In the genomic region with DNA sequence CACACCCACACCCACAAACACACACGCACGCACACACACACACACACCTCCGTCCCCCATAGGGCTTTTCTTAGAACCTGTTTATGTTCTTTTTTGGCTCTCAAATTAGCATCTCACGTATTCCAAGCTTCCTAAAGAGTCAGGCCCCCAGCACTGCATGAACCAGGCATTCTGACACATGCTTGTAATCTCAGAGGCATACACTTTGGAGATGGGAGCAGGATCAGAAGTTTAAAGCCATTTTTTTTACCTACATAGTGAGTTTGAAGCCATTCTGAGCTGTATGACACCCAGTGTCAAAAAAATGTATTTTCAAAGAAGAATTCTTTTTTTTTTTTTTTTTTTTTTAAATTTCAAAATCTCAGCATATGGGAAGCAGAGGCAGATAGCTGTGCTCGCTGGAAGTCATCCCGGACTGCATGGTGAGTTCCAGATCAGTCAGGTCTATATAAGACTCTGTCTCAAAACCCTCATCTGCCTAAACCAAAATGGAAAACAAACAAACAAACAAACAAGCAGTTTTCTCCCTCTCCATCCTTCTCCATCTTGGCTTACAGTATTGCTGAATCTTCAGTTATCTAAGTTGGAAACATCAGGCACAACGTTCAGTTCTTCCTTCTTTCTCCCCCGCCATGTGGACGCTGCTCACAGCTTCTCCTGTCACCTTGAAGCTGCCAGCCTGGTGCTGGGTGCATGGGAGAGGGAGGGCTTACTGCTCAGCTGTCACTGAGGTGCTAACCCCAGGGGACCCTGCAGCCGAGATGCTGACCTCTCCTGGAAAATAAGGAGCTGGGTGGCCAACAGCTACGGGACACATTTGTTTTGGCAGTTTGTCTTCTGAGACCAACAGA, we compare ENCODE assay signal across 23 mouse cellular contexts.
DNase-seq lines count a peak whose midpoint lies in the region; ATAC-seq and TF ChIP-seq lines count a peak whose summit lies in the region.
"Had no signal": no experiment of that assay in that cellular context is flagged by ENCODE, and none has a peak within 500 bp of the region (broad histone marks: within the 10 kb centered on the region; RNA-seq: fewer than 3 reads in every experiment).

No protein-coding gene starts in this region.

- H3K4me2 ChIP-seq in hindbrain, embryonic 11.5 days (replicated peaks; ENCODE audit: low read depth, low read length), result no peak overlapping the region
- H3K4me2 ChIP-seq: heart, embryonic 11.5 days; heart, embryonic 15.5 days; hindbrain, embryonic 15.5 days had no signal

- no peak overlapping the region for H3K9ac ChIP-seq in hindbrain, embryonic 11.5 days (ENCODE audit: low read depth, low read length)
- H3K9ac ChIP-seq: heart, embryonic 15.5 days; hindbrain, embryonic 15.5 days had no signal

- no peaks in the 10 kb centered on the region for H3K36me3 ChIP-seq in hindbrain, embryonic 11.5 days (ENCODE audit: control insufficient read depth, insufficient read depth, low read length)
- H3K36me3 ChIP-seq: embryonic facial prominence, embryonic 10.5 days; heart, embryonic 15.5 days; hindbrain, embryonic 15.5 days had no signal

- intact Hi-C loops in left cerebral cortex, adult 2 months (cut with DNase I), result loop anchor here (5.0 to 10.0 kb wide), 3 partner anchors 80 to 518 kb away; partner anchors contain the start of gene Klf5

- H3K4me1 ChIP-seq in hindbrain, embryonic 11.5 days (replicated peaks; ENCODE audit: control insufficient read depth, insufficient read depth, low read length), result no peaks in the 10 kb centered on the region
- H3K4me1 ChIP-seq: embryonic facial prominence, embryonic 10.5 days; heart, embryonic 15.5 days; hindbrain, embryonic 15.5 days had no signal

- ATAC-seq in frontal cortex, adult (ENCODE audit: low TSS enrichment), result peak; percentile 72
- ATAC-seq in hindbrain, embryonic 11.5 days (ENCODE audit: low FRiP score), result no peak
- ATAC-seq: activated CD4-positive, CD25-positive, alpha-beta regulatory T cell, adult 4 months; forebrain, embryonic 14.5 days; inflammation-experienced regulatory T-cells, adult 6 months; Patski had no signal

- peak overlapping the region; percentile 42; the same call in 1 of the 2 replicates for H3K27ac ChIP-seq in left cerebral cortex, adult 2 months
- H3K27ac ChIP-seq in hindbrain, embryonic 11.5 days (ENCODE audit: low read depth, low read length), result no peak overlapping the region
- H3K27ac ChIP-seq: embryonic facial prominence, embryonic 10.5 days; heart, embryonic 15.5 days; hindbrain, embryonic 15.5 days had no signal

- DNase-seq in frontal cortex, postnatal 25 days (ENCODE audit: low spot score in 2 of 2), result no peak
- no peak for DNase-seq in left cerebral cortex, adult 2 months (ENCODE audit: extremely low spot score in 1 of 2, low spot score in 2 of 2)
- DNase-seq in left cerebral cortex, adult 18-20 months (ENCODE audit: low spot score in 2 of 2), result no peak
- peak; percentile 20 for DNase-seq in right cerebral cortex, adult 18-20 months
- peak; percentile 21 for DNase-seq in right cerebral cortex, postnatal 25 days
- DNase-seq in hindbrain, embryonic 11.5 days (ENCODE audit: low spot score), result no peak
- DNase-seq in testis, postnatal 14 days (ENCODE audit: low spot score), result no peak
- DNase-seq: adrenal gland, postnatal 14 days; cerebellum, adult 18-20 months; cerebellum, adult 9-11 months; gastrocnemius, postnatal 36 days; heart, adult 18-20 months; heart, postnatal 14 days had no signal

- no peak for TF ChIP-seq CTCF in left cerebral cortex, adult 2 months (IDR thresholded peaks at IDR 0.05)

- 82% methylated on average over 11 of the region's 11 CpGs for whole genome bisulfite sequencing in hindbrain, embryonic 11.5 days

- H3K4me3 ChIP-seq in left cerebral cortex, adult 2 months, result no peak overlapping the region
- no peak overlapping the region for H3K4me3 ChIP-seq in hindbrain, embryonic 11.5 days (ENCODE audit: low read depth, low read length)
- H3K4me3 ChIP-seq: embryonic facial prominence, embryonic 10.5 days; heart, embryonic 15.5 days; hindbrain, embryonic 15.5 days had no signal

- H3K27me3 ChIP-seq in hindbrain, embryonic 11.5 days (ENCODE audit: control insufficient read depth, insufficient read depth, low read length), result no peaks in the 10 kb centered on the region
- H3K27me3 ChIP-seq: CH12.LX; heart, embryonic 15.5 days; hindbrain, embryonic 15.5 days; Patski had no signal

- no peaks in the 10 kb centered on the region for H3K9me3 ChIP-seq in hindbrain, embryonic 11.5 days (ENCODE audit: control insufficient read depth, low read length)
- H3K9me3 ChIP-seq: embryonic facial prominence, embryonic 10.5 days; heart, embryonic 15.5 days; hindbrain, embryonic 15.5 days had no signal

Comparison
In these comparisons a context has a peak if more than half of its experiments do, and no peak if none do; other contexts are left out.
1. DNase-seq: peak in right cerebral cortex, adult 18-20 months (single experiment) and right cerebral cortex, postnatal 25 days (single experiment); none in frontal cortex, postnatal 25 days (0 of 2), left cerebral cortex, adult 2 months (0 of 2), left cerebral cortex, adult 18-20 months (0 of 2), hindbrain, embryonic 11.5 days (single experiment) and testis, postnatal 14 days (single experiment).